Mouse (Mus musculus) left cerebral cortex, adult 2 months (tissue): ENCODE measurements around the gene Hes2. TPM values are rescaled to one million over a fixed set of nuclear protein-coding genes. Genes with fewer than 3 reads are reported as not detected.

Source experiments
- DNase-seq, 2 experiments: peaks; one replicate each; pipeline ENCODE4 v3.0.0; 2021 to 2022; ENCODE audit warnings: low spot score in 2 of 2, mixed read lengths in 1 of 2; ENCODE audit errors: extremely low spot score in 1 of 2
- H3K27ac ChIP-seq: fragments of 200-600 bp; 2 replicates; pipeline ENCODE4 v1.8.1; 2022
- H3K4me3 ChIP-seq: fragments of 200-600 bp; 2 replicates; pipeline ENCODE4 v1.8.1; 2022
- CTCF ChIP-seq: fragments of 200-600 bp; IDR thresholded peaks from 2 replicates; pipeline ENCODE4 v1.8.1; 2022; ENCODE audit warnings: antibody characterized with exemption, mild to moderate bottlenecking, moderate library complexity
- intact Hi-C: fragments of 180-260 bp; cut with DNase I; formaldehyde crosslinking; loops from one replicate; pipeline ENCODE4 v1.15.1; 2025
- long read RNA-seq, 2 experiments: library from polyadenylated mRNA; stranded (forward); transcript quantifications; one replicate each; pipeline ENCODE4 v2.0.0; 2021; ENCODE audit warnings: borderline mapping rate in 2 of 2
- total RNA-seq, 2 experiments: library from RNA; stranded (reverse); gene quantifications; 2 replicates each; pipeline ENCODE4 v1.2.3; 2021

Gene Hes2
- total RNA-seq: not detected
- long read RNA-seq, experiment 1: 0 reads
- long read RNA-seq, experiment 2: 0 reads

GRCm38 (mm10) chr4:152158585-152159284, at the start of gene Hes2:
Hes2 (plus strand) TSS chr4:152158867.
- intact Hi-C loops: no loop called here
- Histone ChIP-seq H3K27ac (no peak within 1 kb of the TSS), H3K4me3 (no peak within 1 kb of the TSS)
- no peak for DNase-seq
- TF ChIP-seq CTCF: no peak

GRCm38 (mm10) chr4:152109509-152109908, 49.2 kb upstream of the Hes2 start:
- H3K27ac ChIP-seq: no peak overlapping the region
- H3K4me3 ChIP-seq: no peak overlapping the region
- no peak for DNase-seq
- peak; percentile 30 for TF ChIP-seq CTCF
- intact Hi-C loops: no loop called here

- DNase-seq: no peak
- Histone ChIP-seq H3K27ac (no peak overlapping the region), H3K4me3 (no peak overlapping the region)
- TF ChIP-seq CTCF: no peak
- intact Hi-C loops: no loop called here
Measured at GRCm38 (mm10) chr4:152110689-152111088, 48.0 kb upstream of the Hes2 start.

- intact Hi-C loops: no loop called here
- Histone ChIP-seq H3K27ac (no peak overlapping the region), H3K4me3 (no peak overlapping the region)
- no peak for TF ChIP-seq CTCF
- DNase-seq: no peak
Measured at GRCm38 (mm10) chr4:152112329-152112728, 46.3 kb upstream of the Hes2 start.

- Histone ChIP-seq H3K27ac (no peak overlapping the region), H3K4me3 (no peak overlapping the region)
- TF ChIP-seq CTCF: no peak
- intact Hi-C loops: no loop called here
- DNase-seq: no peak
Measured at GRCm38 (mm10) chr4:152114080-152114479, 44.6 kb upstream of the Hes2 start.

- intact Hi-C loops: no loop called here
- TF ChIP-seq CTCF: no peak
- no peak within 1 kb of the TSS for H3K4me3 ChIP-seq
- no peak for DNase-seq
- H3K27ac ChIP-seq: no peak within 1 kb of the TSS
Measured at GRCm38 (mm10) chr4:152115921-152116612, 42.6 kb upstream of the Hes2 start, which contains the start of gene Tnfrsf25. Tnfrsf25 (plus strand) TSS chr4:152115934.

- DNase-seq: no peak
- H3K4me3 ChIP-seq: no peak overlapping the region
- no peak for TF ChIP-seq CTCF
- intact Hi-C loops: no loop called here
- H3K27ac ChIP-seq: no peak overlapping the region
Measured at GRCm38 (mm10) chr4:152117538-152117937, 41.1 kb upstream of the Hes2 start.

- intact Hi-C loops: no loop called here
- peak in 1 of 2 experiments; percentile 60 for DNase-seq
- TF ChIP-seq CTCF: peak; percentile 68
- peak overlapping the region; percentile 70 for H3K27ac ChIP-seq
- no peak overlapping the region for H3K4me3 ChIP-seq
Measured at GRCm38 (mm10) chr4:152119396-152120292, 39.0 kb upstream of the Hes2 start.

GRCm38 (mm10) chr4:152120311-152121182, 38.1 kb upstream of the Hes2 start:
- Histone ChIP-seq H3K27ac (peak overlapping the region; percentile 60), H3K4me3 (peak overlapping the region; percentile 8; the same call in 1 of the 2 replicates)
- DNase-seq: no peak
- intact Hi-C loops: no loop called here
- no peak for TF ChIP-seq CTCF

GRCm38 (mm10) chr4:152121183-152121505, 37.5 kb upstream of the Hes2 start:
- H3K4me3 ChIP-seq: no peak overlapping the region
- H3K27ac ChIP-seq: peak overlapping the region; percentile 18
- no peak for TF ChIP-seq CTCF
- no peak for DNase-seq
- intact Hi-C loops: no loop called here

- Histone ChIP-seq H3K27ac (no peak overlapping the region; the same call in 1 of the 2 replicates), H3K4me3 (peak overlapping the region; percentile 45)
- intact Hi-C loops: no loop called here
- DNase-seq: no peak
- no peak for TF ChIP-seq CTCF
Measured at GRCm38 (mm10) chr4:152124361-152124961, 34.2 kb upstream of the Hes2 start.
